Mouse (Mus musculus): Measurements from ENCODE around the gene Xpo4. TPM values are rescaled to one million over a fixed set of nuclear protein-coding genes. Genes with fewer than 3 reads are reported as not detected.
A peak's percentile ranks its signal among the peaks of the same experiment; 100 is the strongest.

Gene Xpo4
- polyA plus RNA-seq, 1 experiment from 2014 or later = 19.8 TPM

- Histone ChIP-seq H3K4me1 (replicated peaks; ENCODE audit: control insufficient read depth, insufficient read depth, low read length) (0 out of 2 replicates have a peak, but pooled peaks cover 2% of the 10 kb centered on the region), H3K9ac (ENCODE audit: low read length) (no peak overlapping the region), H3K27ac (ENCODE audit: low read length) (no peak overlapping the region), H3K36me3 (ENCODE audit: control insufficient read depth, insufficient read depth, low read length) (peaks cover 18% of the 10 kb centered on the region), H3K4me2 (ENCODE audit: low read depth, low read length) (no peak overlapping the region), H3K4me3 (ENCODE audit: low read length) (no peak overlapping the region), H3K27me3 (ENCODE audit: control insufficient read depth, insufficient read depth, low read depth, low read length) (no peaks in the 10 kb centered on the region), H3K9me3 (ENCODE audit: control insufficient read depth, low read length) (no peaks in the 10 kb centered on the region)
- WGBS = 82% methylated on average over 3 of the region's 3 CpGs
- no peak for ATAC-seq (ENCODE audit: low read depth)
These were observed 42.3 kb downstream of the Xpo4 start for GRCm38 (mm10) chr14:57622934-57623333.

- H3K4me2 ChIP-seq (ENCODE audit: low read depth, low read length) = no peak overlapping the region
- WGBS = 75% methylated on average over 4 of the region's 4 CpGs
- no peaks in the 10 kb centered on the region for H3K9me3 ChIP-seq (ENCODE audit: control insufficient read depth, low read length)
- H3K27ac ChIP-seq (ENCODE audit: low read length) = no peak overlapping the region
- H3K4me3 ChIP-seq (ENCODE audit: low read length) = no peak overlapping the region
- ATAC-seq (ENCODE audit: low read depth) = no peak
- no peak overlapping the region for H3K9ac ChIP-seq (ENCODE audit: low read length)
- no peaks in the 10 kb centered on the region for H3K27me3 ChIP-seq (ENCODE audit: control insufficient read depth, insufficient read depth, low read depth, low read length)
- peaks cover 10% of the 10 kb centered on the region for H3K36me3 ChIP-seq (ENCODE audit: control insufficient read depth, insufficient read depth, low read length)
- peaks cover 4% of the 10 kb centered on the region for H3K4me1 ChIP-seq (replicated peaks; ENCODE audit: control insufficient read depth, insufficient read depth, low read length)
These were observed 43.5 kb downstream of the Xpo4 start for GRCm38 (mm10) chr14:57621699-57622098.

GRCm38 (mm10) chr14:57620598-57621236 is 44.5 kb downstream of the Xpo4 start:
- peaks cover 10% of the 10 kb centered on the region for H3K4me1 ChIP-seq (replicated peaks; ENCODE audit: control insufficient read depth, insufficient read depth, low read length)
- H3K9ac ChIP-seq (ENCODE audit: low read length) = no peak overlapping the region
- H3K4me2 ChIP-seq (ENCODE audit: low read depth, low read length) = no peak overlapping the region
- no peak overlapping the region for H3K27ac ChIP-seq (ENCODE audit: low read length)
- 52% methylated on average over 4 of the region's 4 CpGs for WGBS
- H3K4me3 ChIP-seq (ENCODE audit: low read length) = no peak overlapping the region
- peaks cover 4% of the 10 kb centered on the region for H3K36me3 ChIP-seq (ENCODE audit: control insufficient read depth, insufficient read depth, low read length)
- H3K27me3 ChIP-seq (ENCODE audit: control insufficient read depth, insufficient read depth, low read depth, low read length) = no peaks in the 10 kb centered on the region
- H3K9me3 ChIP-seq (ENCODE audit: control insufficient read depth, low read length) = no peaks in the 10 kb centered on the region
- no peak for ATAC-seq (ENCODE audit: low read depth)

DNA sequence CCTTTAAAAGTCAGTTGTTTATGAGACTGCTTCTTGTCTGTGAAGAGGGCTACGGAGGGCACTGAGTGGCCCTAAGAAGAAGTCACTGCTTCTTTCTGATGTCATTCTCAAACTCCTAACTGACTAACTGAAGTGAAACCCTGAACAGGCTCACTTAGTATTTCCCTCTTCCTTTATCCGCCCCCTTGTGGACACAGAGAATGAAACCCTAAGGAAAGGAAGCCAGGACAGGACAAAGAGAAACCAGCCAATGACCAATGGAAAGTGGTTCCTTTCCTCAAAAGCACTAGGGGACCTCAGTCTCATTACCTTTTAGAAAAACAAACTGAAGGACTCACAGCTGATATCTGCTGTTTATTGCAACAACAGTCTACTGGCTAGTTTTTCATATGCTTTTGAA is 45.7 kb downstream of the Xpo4 start:
- Histone ChIP-seq H3K27me3 (ENCODE audit: control insufficient read depth, insufficient read depth, low read depth, low read length) (no peaks in the 10 kb centered on the region), H3K4me2 (ENCODE audit: low read depth, low read length) (no peak overlapping the region), H3K4me1 (replicated peaks; ENCODE audit: control insufficient read depth, insufficient read depth, low read length) (peaks cover 12% of the 10 kb centered on the region), H3K27ac (ENCODE audit: low read length) (no peak overlapping the region), H3K9me3 (ENCODE audit: control insufficient read depth, low read length) (no peaks in the 10 kb centered on the region), H3K9ac (ENCODE audit: low read length) (no peak overlapping the region), H3K36me3 (ENCODE audit: control insufficient read depth, insufficient read depth, low read length) (no peaks in the 10 kb centered on the region; the same call in 1 of the 2 replicates), H3K4me3 (ENCODE audit: low read length) (no peak overlapping the region)
- ATAC-seq (ENCODE audit: low read depth) = peak; percentile 67; the same call in 1 of the 2 replicates
- WGBS = 45% methylated on average over 2 of the region's 2 CpGs

DNA sequence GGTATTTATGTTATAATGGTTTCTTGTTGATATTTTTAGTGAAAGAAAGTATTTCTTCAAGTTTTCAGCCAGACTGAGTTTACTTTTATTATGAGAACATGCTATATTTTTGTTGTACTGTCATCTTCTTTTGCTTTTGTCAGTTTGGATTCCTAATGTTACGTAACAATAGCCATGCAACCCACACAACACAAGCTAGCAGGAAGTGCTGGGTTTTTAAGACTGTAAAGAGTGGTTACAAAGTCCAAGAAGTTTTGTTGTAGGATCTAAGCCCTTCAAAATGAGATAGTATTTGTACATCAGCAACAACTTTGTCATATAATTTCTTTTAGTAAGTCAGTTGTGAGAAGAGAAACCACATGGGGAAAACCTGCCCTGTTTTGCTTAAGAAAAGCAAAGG is 47.6 kb downstream of the Xpo4 start:
- no peak overlapping the region for H3K4me2 ChIP-seq (ENCODE audit: low read depth, low read length)
- no peaks in the 10 kb centered on the region for H3K27me3 ChIP-seq (ENCODE audit: control insufficient read depth, insufficient read depth, low read depth, low read length)
- H3K4me3 ChIP-seq (ENCODE audit: low read length) = no peak overlapping the region
- no peaks in the 10 kb centered on the region for H3K9me3 ChIP-seq (ENCODE audit: control insufficient read depth, low read length)
- H3K4me1 ChIP-seq (replicated peaks; ENCODE audit: control insufficient read depth, insufficient read depth, low read length) = peaks cover 12% of the 10 kb centered on the region
- no peaks in the 10 kb centered on the region for H3K36me3 ChIP-seq (ENCODE audit: control insufficient read depth, insufficient read depth, low read length)
- ATAC-seq (ENCODE audit: low read depth) = no peak
- no peak overlapping the region for H3K9ac ChIP-seq (ENCODE audit: low read length)
- no peak overlapping the region for H3K27ac ChIP-seq (ENCODE audit: low read length)
- 88% methylated on average over 1 of the region's 1 CpGs for WGBS

- H3K4me2 ChIP-seq (ENCODE audit: low read depth, low read length) = no peak overlapping the region
- H3K9ac ChIP-seq (ENCODE audit: low read length) = no peak overlapping the region
- H3K4me3 ChIP-seq (ENCODE audit: low read length) = no peak overlapping the region
- WGBS = 48% methylated on average over 6 of the region's 6 CpGs
- H3K27me3 ChIP-seq (ENCODE audit: control insufficient read depth, insufficient read depth, low read depth, low read length) = no peaks in the 10 kb centered on the region
- H3K4me1 ChIP-seq (replicated peaks; ENCODE audit: control insufficient read depth, insufficient read depth, low read length) = peaks cover 12% of the 10 kb centered on the region
- H3K27ac ChIP-seq (ENCODE audit: low read length) = peak overlapping the region; percentile 84
- peak; percentile 82 for ATAC-seq (ENCODE audit: low read depth)
- no peaks in the 10 kb centered on the region for H3K9me3 ChIP-seq (ENCODE audit: control insufficient read depth, low read length)
- no peaks in the 10 kb centered on the region for H3K36me3 ChIP-seq (ENCODE audit: control insufficient read depth, insufficient read depth, low read length)
These were observed 48.8 kb downstream of the Xpo4 start for GRCm38 (mm10) chr14:57616339-57616965.

DNA sequence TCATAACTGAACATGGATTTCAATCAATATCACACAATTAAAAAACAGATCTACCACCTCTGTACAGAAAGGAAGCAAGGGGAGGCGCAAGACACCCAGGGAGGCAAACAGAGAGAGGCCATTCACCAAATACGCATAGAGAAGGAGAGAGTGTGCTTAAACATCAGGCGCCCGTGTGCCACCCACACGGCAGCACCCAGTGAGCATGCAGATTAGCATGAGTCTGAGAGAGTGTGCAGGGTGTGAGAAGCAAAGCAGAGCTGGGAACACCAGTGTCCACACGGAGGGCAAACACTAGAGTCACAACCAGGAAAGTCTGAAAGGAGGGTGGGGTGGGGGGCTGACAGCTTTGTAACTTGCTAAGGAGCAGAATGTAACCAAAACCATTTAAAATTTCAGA is 49.4 kb downstream of the Xpo4 start:
- Histone ChIP-seq H3K9me3 (ENCODE audit: control insufficient read depth, low read length) (no peaks in the 10 kb centered on the region), H3K27ac (ENCODE audit: low read length) (peak overlapping the region; percentile 53; the same call in 1 of the 2 replicates), H3K4me3 (ENCODE audit: low read length) (no peak overlapping the region), H3K4me2 (ENCODE audit: low read depth, low read length) (no peak overlapping the region), H3K4me1 (replicated peaks; ENCODE audit: control insufficient read depth, insufficient read depth, low read length) (peaks cover 12% of the 10 kb centered on the region), H3K36me3 (ENCODE audit: control insufficient read depth, insufficient read depth, low read length) (no peaks in the 10 kb centered on the region), H3K27me3 (ENCODE audit: control insufficient read depth, insufficient read depth, low read depth, low read length) (no peaks in the 10 kb centered on the region), H3K9ac (ENCODE audit: low read length) (peak overlapping the region; percentile 34; the same call in 1 of the 2 replicates)
- peak; percentile 35; the same call in 1 of the 2 replicates for ATAC-seq (ENCODE audit: low read depth)
- WGBS = 62% methylated on average over 6 of the region's 6 CpGs

GRCm38 (mm10) chr14:57611034-57611433 is 54.2 kb downstream of the Xpo4 start:
- Histone ChIP-seq H3K9ac (ENCODE audit: low read length) (no peak overlapping the region), H3K27me3 (ENCODE audit: control insufficient read depth, insufficient read depth, low read depth, low read length) (no peaks in the 10 kb centered on the region), H3K9me3 (ENCODE audit: control insufficient read depth, low read length) (no peaks in the 10 kb centered on the region), H3K4me1 (replicated peaks; ENCODE audit: control insufficient read depth, insufficient read depth, low read length) (peaks cover 27% of the 10 kb centered on the region), H3K4me3 (ENCODE audit: low read length) (no peak overlapping the region), H3K27ac (ENCODE audit: low read length) (no peak overlapping the region), H3K4me2 (ENCODE audit: low read depth, low read length) (no peak overlapping the region), H3K36me3 (ENCODE audit: control insufficient read depth, insufficient read depth, low read length) (no peaks in the 10 kb centered on the region)
- WGBS = 79% methylated on average over 2 of the region's 2 CpGs
- no peak for ATAC-seq (ENCODE audit: low read depth)

- H3K27ac ChIP-seq (ENCODE audit: low read length) = 0 out of 2 replicates have a peak overlapping the region, but pooled peaks have one; percentile 36
These were observed 55.4 kb downstream of the Xpo4 start for GRCm38 (mm10) chr14:57609816-57610329.

More at GRCm38 (mm10) chr14:57609816-57610329, 55.4 kb downstream of the Xpo4 start:
- 47% methylated on average over 4 of the region's 4 CpGs for whole genome bisulfite sequencing
- Histone ChIP-seq H3K9ac (ENCODE audit: low read length) (no peak overlapping the region), H3K36me3 (ENCODE audit: control insufficient read depth, insufficient read depth, low read length) (no peaks in the 10 kb centered on the region), H3K4me2 (ENCODE audit: low read depth, low read length) (no peak overlapping the region), H3K27me3 (ENCODE audit: control insufficient read depth, insufficient read depth, low read depth, low read length) (no peaks in the 10 kb centered on the region), H3K9me3 (ENCODE audit: control insufficient read depth, low read length) (no peaks in the 10 kb centered on the region), H3K4me3 (ENCODE audit: low read length) (no peak overlapping the region), H3K4me1 (replicated peaks; ENCODE audit: control insufficient read depth, insufficient read depth, low read length) (peaks cover 22% of the 10 kb centered on the region)
- no peak for ATAC-seq (ENCODE audit: low read depth)
